Mouse (Mus musculus): Measurements from ENCODE around the gene Rnf10. TPM values are rescaled to one million over a fixed set of nuclear protein-coding genes. Genes with fewer than 3 reads are reported as not detected.

Rnf10 gene
- total RNA-seq, 1 experiment = 134 TPM

DNA sequence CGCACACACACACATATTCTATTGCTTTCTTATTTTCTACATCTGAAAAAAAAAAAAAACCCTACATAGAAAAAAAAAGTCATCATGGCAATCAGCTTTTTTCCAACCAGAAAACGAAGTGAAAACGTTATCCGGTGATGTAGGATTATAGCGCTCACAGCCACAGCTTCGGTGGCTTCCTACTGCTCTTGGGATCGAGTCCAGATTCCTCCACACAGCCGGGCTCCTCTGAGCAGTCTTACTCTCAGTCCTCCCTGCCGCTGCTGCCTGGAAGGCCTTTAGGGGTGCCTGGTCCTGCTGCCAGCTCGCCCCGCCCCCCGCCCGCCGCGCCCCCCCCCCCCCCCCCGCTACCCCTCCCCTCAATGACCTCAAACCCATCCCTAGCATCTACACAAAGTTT, 64.8 kb downstream of the Rnf10 start:
- no peak for DNase-seq (ENCODE audit: low read depth, low spot score)
- in situ Hi-C loops (cut with MboI; ENCODE audit: low sequenced_read_pairs in 2 of 2, unreplicated experiment in 2 of 2) = no loop called here
- peak overlapping the region; percentile 33; the same call in 1 of the 2 replicates for H3K27ac ChIP-seq (ENCODE audit: insufficient read depth, low read depth, low read length, poor library complexity, severe bottlenecking)
- no peak for TF ChIP-seq MAFK (IDR thresholded peaks at IDR 0.05; ENCODE audit: insufficient read depth, low read depth, low read length)
- no peak for TF ChIP-seq ZC3H11A (IDR thresholded peaks at IDR 0.05; ENCODE audit: borderline replicate concordance, low read depth, low read length)
- no peak for TF ChIP-seq ZNF384 (IDR thresholded peaks at IDR 0.05; ENCODE audit: low read depth, low read length)
- no peak for TF ChIP-seq CHD2 (IDR thresholded peaks at IDR 0.05; ENCODE audit: low read depth, low read length)
- no peak for TF ChIP-seq HCFC1 (IDR thresholded peaks at IDR 0.05; ENCODE audit: borderline replicate concordance, insufficient read depth, low read length)
- H3K36me3 ChIP-seq (ENCODE audit: control insufficient read depth, insufficient read depth, low read length, poor library complexity, severe bottlenecking) = no peaks in the 10 kb centered on the region
- no peak overlapping the region for H3K4me3 ChIP-seq (ENCODE audit: insufficient read depth in 1 of 2, low read depth in 1 of 2, low read length in 2 of 2, poor library complexity in 1 of 2, severe bottlenecking in 1 of 2)
- H3K4me1 ChIP-seq (ENCODE audit: control insufficient read depth in 2 of 2, insufficient read depth in 2 of 2, low read length in 2 of 2, poor library complexity in 1 of 2) = peaks cover 7 to 21% of the 10 kb centered on the region in 2 experiments; a peak in 3 of 4 replicates
- H3K9ac ChIP-seq (ENCODE audit: insufficient read depth, low read depth, low read length, poor library complexity, severe bottlenecking) = no peak overlapping the region
- no peaks in the 10 kb centered on the region for H3K9me3 ChIP-seq (ENCODE audit: control insufficient read depth, insufficient read depth, low read depth, low read length)

DNA sequence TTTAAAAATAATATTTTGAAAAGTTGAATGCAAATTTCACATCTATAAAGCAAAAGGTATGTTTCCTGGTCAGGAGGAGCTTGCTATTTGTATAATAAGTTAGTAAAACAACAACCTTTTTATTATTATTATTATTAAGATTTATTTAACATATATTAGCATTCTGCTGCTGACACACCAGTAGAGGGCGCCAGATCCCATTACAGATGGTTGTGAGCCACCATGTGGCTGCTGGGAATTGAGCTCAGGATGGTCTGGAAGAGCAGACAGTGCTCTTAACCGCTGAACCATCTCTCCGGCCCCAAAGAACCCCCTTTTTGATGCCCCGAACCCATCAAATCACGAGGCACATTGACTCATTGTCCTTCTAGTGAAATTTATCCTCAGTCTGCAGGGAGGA, 65.5 kb downstream of the Rnf10 start:
- H3K4me3 ChIP-seq (ENCODE audit: insufficient read depth in 1 of 2, low read depth in 1 of 2, low read length in 2 of 2, poor library complexity in 1 of 2, severe bottlenecking in 1 of 2) = no peak overlapping the region
- no peak for TF ChIP-seq CHD2 (IDR thresholded peaks at IDR 0.05; ENCODE audit: low read depth, low read length)
- no peak for TF ChIP-seq ZC3H11A (IDR thresholded peaks at IDR 0.05; ENCODE audit: borderline replicate concordance, low read depth, low read length)
- TF ChIP-seq HCFC1 (IDR thresholded peaks at IDR 0.05; ENCODE audit: borderline replicate concordance, insufficient read depth, low read length) = no peak
- TF ChIP-seq MAFK (IDR thresholded peaks at IDR 0.05; ENCODE audit: insufficient read depth, low read depth, low read length) = no peak
- TF ChIP-seq ZNF384 (IDR thresholded peaks at IDR 0.05; ENCODE audit: low read depth, low read length) = no peak
- H3K4me1 ChIP-seq (ENCODE audit: control insufficient read depth in 2 of 2, insufficient read depth in 2 of 2, low read length in 2 of 2, poor library complexity in 1 of 2) = peaks cover 7 to 17% of the 10 kb centered on the region in 2 experiments; a peak in 3 of 4 replicates
- in situ Hi-C loops (cut with MboI; ENCODE audit: low sequenced_read_pairs in 2 of 2, unreplicated experiment in 2 of 2) = no loop called here
- H3K9ac ChIP-seq (ENCODE audit: insufficient read depth, low read depth, low read length, poor library complexity, severe bottlenecking) = no peak overlapping the region
- H3K9me3 ChIP-seq (ENCODE audit: control insufficient read depth, insufficient read depth, low read depth, low read length) = no peaks in the 10 kb centered on the region
- H3K27ac ChIP-seq (ENCODE audit: insufficient read depth, low read depth, low read length, poor library complexity, severe bottlenecking) = no peak overlapping the region
- no peaks in the 10 kb centered on the region for H3K36me3 ChIP-seq (ENCODE audit: control insufficient read depth, insufficient read depth, low read length, poor library complexity, severe bottlenecking)
- no peak for DNase-seq (ENCODE audit: low read depth, low spot score)

DNA sequence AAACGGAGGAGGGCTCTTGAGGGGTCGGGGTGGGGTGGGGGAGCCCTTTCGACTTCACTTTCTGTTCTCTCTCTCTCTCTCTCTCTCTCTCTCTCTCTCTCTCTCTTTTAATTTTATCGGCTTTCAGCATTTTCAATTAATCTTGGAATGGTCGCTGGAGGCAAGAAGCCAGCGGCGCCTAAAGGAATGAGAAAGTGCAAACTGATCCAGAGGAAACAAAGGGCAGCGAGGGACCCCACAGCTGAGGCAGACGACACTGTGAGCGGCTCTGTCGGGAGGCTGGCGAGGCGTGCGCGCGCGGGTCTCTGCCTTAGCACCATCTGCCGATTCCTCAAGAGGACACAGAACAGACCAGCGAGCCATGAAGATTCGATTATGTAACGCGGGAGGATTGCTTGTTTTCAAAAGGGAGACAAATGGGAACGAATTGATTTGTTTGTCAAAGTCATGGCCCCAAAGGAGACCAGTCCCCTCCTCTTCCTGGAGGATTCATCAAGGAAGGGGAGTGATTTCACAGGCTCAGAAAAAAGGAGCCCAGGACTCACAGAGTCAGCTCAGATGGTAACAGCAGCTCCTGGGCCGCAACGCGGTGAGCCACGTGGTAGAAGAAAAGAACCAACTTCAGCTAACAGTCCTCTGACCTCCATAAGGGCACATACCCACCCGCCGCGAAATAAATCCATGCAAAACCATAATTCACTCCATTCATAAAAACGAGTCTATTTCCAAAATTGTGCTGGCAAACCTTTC, 68.0 kb downstream of the Rnf10 start:
- Histone ChIP-seq H3K4me1 (ENCODE audit: control insufficient read depth in 2 of 2, insufficient read depth in 2 of 2, low read length in 2 of 2, poor library complexity in 1 of 2) (peaks cover 7 to 15% of the 10 kb centered on the region in 2 experiments; a peak in 3 of 4 replicates), H3K27ac (ENCODE audit: insufficient read depth, low read depth, low read length, poor library complexity, severe bottlenecking) (no peak overlapping the region; the same call in 1 of the 2 replicates)
- in situ Hi-C loops (cut with MboI; ENCODE audit: low sequenced_read_pairs in 2 of 2, unreplicated experiment in 2 of 2) = no loop called here

DNA sequence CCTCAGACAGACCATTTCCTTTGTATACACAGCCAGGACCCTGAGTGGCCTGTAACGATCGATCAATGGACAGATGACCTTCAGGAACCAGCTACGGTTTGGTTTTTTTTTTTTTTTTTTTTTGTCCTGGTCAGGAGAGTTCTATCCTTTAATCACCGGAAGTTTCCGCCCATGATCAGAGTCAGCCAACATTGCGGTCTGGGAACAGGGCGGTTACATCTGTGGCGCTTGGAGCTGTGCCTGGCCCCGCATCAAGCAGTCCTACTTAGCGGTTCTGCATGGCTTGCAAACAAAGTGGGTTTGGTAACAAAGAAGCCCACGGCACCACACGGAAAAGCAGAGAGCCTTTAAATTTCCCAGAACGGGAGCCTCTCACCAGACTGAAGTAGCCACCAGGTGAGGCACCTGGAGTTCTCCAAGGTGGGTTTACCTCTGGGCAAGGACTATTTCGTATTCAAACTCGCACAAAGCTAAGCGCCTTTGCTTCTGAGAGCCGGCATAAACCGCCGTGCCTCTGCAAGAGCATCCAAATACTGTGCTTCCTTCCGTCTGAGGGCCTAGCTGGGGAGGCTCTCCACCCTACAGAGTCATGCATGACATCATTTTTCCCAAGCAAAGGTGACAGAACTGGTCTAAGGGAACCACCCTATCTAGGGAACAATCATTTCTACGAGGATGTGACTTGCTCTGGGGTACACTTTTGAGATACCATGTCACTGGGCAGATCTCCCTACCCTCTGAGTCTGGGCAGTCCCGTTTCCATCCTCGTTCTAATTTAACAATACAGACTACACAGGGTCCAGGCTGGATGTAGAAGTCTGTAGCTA, 68.8 kb downstream of the Rnf10 start:
- in situ Hi-C loops (cut with MboI; ENCODE audit: low sequenced_read_pairs in 2 of 2, unreplicated experiment in 2 of 2) = no loop called here
- Histone ChIP-seq H3K36me3 (ENCODE audit: control insufficient read depth, insufficient read depth, low read length, poor library complexity, severe bottlenecking) (no peaks in the 10 kb centered on the region), H3K4me1 (ENCODE audit: control insufficient read depth in 2 of 2, insufficient read depth in 2 of 2, low read length in 2 of 2, poor library complexity in 1 of 2) (peaks cover 7 to 15% of the 10 kb centered on the region in 2 experiments; a peak in 3 of 4 replicates), H3K27ac (ENCODE audit: insufficient read depth, low read depth, low read length, poor library complexity, severe bottlenecking) (peak overlapping the region; percentile 34), H3K4me3 (ENCODE audit: insufficient read depth in 1 of 2, low read depth in 1 of 2, low read length in 2 of 2, poor library complexity in 1 of 2, severe bottlenecking in 1 of 2) (peak overlapping the region; percentile 6 to 45), H3K9ac (ENCODE audit: insufficient read depth, low read depth, low read length, poor library complexity, severe bottlenecking) (peak overlapping the region; percentile 41; the same call in 1 of the 2 replicates), H3K9me3 (ENCODE audit: control insufficient read depth, insufficient read depth, low read depth, low read length) (no peaks in the 10 kb centered on the region)
- TF ChIP-seq ZNF384 (IDR thresholded peaks at IDR 0.05; ENCODE audit: low read depth, low read length) (peak; percentile 98), MAFK (IDR thresholded peaks at IDR 0.05; ENCODE audit: insufficient read depth, low read depth, low read length) (no peak)
- DNase-seq (ENCODE audit: low read depth, low spot score) = peak; percentile 75

More for the DNA sequence above, 68.0 kb downstream of the Rnf10 start:
- DNase-seq (ENCODE audit: low read depth, low spot score) = no peak
- H3K36me3 ChIP-seq (ENCODE audit: control insufficient read depth, insufficient read depth, low read length, poor library complexity, severe bottlenecking) = no peaks in the 10 kb centered on the region
- no peak for TF ChIP-seq MAFK (IDR thresholded peaks at IDR 0.05; ENCODE audit: insufficient read depth, low read depth, low read length)
- TF ChIP-seq HCFC1 (IDR thresholded peaks at IDR 0.05; ENCODE audit: borderline replicate concordance, insufficient read depth, low read length) = no peak
- no peak for TF ChIP-seq CHD2 (IDR thresholded peaks at IDR 0.05; ENCODE audit: low read depth, low read length)
- TF ChIP-seq ZNF384 (IDR thresholded peaks at IDR 0.05; ENCODE audit: low read depth, low read length) = no peak
- TF ChIP-seq ZC3H11A (IDR thresholded peaks at IDR 0.05; ENCODE audit: borderline replicate concordance, low read depth, low read length) = no peak
- no peaks in the 10 kb centered on the region for H3K9me3 ChIP-seq (ENCODE audit: control insufficient read depth, insufficient read depth, low read depth, low read length)
- peak overlapping the region; percentile 6 to 45 for H3K4me3 ChIP-seq (ENCODE audit: insufficient read depth in 1 of 2, low read depth in 1 of 2, low read length in 2 of 2, poor library complexity in 1 of 2, severe bottlenecking in 1 of 2)
- H3K9ac ChIP-seq (ENCODE audit: insufficient read depth, low read depth, low read length, poor library complexity, severe bottlenecking) = peak overlapping the region; percentile 51
